Mouse (Mus musculus): Measurements from ENCODE around the gene Nmral1.

- TF ChIP-seq CTCF (conservative IDR thresholded peaks at IDR 0.05; ENCODE audit: low read length) (no peak), NANOG (IDR thresholded peaks at IDR 0.05; ENCODE audit: borderline replicate concordance, low read length) (no peak), POU5F1 (IDR thresholded peaks at IDR 0.05; ENCODE audit: borderline replicate concordance, low read length) (no peak)
Observed at GRCm38 (mm10) chr16:4739994-4740393, 20.8 kb upstream of the Nmral1 start.
